Mouse (Mus musculus) gastrocnemius, postnatal 14 days (tissue): Measurements from ENCODE around the gene Cyp2u1. TPM values are rescaled to one million over a fixed set of nuclear protein-coding genes. Genes with fewer than 3 reads are reported as not detected.

ENCODE experiments used
- DNase-seq: peaks from one replicate; pipeline ENCODE4 v3.0.0; 2021; ENCODE audit warnings: mixed read lengths
- intact Hi-C: fragments of 180-260 bp; cut with DNase I; formaldehyde crosslinking; loops from one replicate; pipeline ENCODE4 v1.15.1; 2025; ENCODE audit warnings: low total_unique reads
- total RNA-seq, 2 experiments: library from RNA; stranded (reverse); gene quantifications; 2 replicates each; pipeline ENCODE4 v1.2.3; 2021

Gene Cyp2u1
- total RNA-seq, 2 experiments from 2014 or later = 5.6 to 6.3 TPM

DNA sequence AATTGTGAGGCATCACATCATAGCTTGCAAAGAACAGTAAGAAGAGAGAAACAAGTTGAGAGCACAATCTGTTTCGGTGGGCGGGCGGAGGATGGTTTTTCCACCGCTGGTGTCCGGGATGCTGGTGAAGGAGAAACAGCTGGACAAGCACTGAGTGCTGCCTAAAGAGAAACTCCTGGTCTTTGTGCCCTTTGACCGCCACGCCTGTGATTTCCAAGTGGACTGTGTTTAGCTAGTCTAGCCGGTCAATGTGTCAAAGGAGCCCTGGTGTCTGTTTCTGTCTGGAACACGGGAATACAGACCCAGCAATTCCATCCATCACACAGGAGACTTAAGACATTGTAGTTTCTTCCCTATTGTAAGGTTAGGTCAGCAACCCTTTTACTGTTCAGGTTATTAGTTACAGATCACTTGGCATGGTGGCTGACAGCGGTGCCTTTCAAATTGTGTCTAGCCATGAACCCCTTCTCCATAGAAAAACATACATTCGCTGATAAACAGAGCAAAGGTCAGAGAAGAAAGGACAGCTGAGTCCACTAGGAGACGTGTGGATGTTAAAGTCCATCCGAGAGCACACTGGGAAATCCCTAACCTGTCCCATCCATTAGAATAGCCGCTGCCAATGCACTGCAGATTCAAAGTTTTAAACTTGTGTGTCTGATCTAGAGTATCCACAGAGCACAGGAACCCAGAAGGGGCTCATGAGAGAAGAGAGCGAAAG is 39.1 kb downstream of the Cyp2u1 start:
- DNase-seq = no peak
- intact Hi-C loops = no loop called here

DNA sequence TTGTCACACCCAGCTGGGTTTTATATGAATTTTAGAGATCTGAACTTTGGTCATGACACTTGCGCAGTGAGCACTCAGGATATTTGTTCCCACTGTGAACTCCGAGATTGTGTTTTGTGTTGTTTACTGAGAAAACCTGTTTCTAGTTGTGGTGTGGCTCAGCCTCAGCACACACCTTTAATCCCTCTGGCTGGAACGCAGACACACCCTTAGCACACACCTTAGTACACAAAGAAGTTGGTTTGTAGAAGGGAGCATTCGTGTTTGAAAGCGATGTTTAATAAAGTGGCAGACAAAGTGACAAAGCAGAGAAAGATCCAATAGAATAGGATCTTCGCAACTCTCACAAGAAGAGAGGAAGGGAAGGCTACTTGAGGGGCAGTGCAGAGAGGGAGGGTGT is 42.6 kb downstream of the Cyp2u1 start:
- DNase-seq = no peak
- intact Hi-C loops = no loop called here

DNA sequence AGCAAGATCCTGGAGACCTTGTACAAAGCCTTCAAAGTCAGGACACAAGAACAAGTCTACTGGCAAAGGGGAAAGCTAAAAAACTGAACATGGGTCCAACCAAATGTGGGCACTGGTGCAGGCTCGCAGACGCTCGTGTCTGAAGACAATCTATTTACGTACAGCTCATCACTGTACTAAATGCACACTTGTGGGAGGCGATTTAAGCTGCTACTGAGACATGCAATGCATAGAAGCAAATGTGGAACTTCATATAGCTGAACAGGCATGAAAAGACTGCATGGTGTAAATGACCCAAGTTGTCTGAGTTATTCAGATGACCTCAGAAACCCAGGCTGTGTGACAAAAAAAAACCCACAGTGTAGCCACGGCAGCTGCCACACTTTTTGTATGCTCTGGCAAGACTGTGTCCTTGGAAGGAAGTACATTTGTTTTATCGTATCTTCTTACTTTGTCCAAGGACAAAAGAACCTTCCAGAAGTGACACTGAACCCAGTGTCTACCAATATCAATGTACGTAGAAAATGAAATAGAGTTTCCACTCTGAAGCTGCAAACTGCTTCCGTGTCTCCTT is 43.5 kb downstream of the Cyp2u1 start:
- no peak for DNase-seq
- intact Hi-C loops = no loop called here

DNA sequence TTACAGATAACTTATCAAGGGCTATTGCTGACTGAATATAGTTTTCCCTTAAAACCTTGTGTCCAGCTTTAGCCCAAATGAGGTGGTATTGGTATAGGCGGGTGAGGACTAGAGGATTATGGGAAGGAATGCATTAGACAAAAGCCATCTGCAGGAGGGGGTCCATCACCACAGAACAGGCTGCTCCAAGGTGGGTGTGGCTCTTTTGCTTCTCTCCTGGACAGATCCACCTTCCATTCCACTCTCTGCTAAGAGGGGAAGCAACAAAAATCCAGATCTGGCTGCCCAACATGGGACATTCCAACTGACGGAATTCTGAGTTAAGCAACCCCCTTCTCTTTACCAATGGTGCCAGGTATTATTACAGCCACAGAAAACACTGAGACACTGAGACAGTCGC is 44.1 kb downstream of the Cyp2u1 start:
- intact Hi-C loops = no loop called here
- no peak for DNase-seq

DNA sequence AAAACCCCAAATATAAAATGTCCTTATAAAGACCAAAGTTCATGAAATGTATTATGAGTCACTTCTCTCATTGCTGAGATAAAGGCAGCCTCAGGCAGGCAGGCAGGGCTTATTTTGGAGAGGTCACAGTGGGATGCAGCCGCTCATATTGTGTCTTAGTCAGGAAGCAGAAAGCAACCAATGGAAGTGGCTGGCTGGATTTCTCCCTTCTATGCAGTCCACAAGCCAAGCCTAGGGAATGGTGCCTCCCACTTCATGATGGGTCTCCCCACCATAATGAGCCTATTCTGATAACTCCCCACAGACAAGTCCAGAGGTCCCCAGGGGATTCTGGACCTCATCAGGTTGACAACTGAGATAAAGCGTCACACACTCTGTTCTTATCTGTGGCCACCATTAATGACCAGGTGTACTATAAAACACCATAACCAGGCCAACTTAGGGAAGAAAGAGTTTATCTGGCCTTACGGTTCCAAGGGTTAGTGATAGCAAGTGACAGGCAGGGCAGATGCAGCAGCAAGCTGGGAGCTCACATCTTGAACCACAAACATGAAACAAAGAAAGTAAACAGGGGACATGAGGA is 47.5 kb downstream of the Cyp2u1 start:
- intact Hi-C loops = no loop called here
- no peak for DNase-seq

DNA sequence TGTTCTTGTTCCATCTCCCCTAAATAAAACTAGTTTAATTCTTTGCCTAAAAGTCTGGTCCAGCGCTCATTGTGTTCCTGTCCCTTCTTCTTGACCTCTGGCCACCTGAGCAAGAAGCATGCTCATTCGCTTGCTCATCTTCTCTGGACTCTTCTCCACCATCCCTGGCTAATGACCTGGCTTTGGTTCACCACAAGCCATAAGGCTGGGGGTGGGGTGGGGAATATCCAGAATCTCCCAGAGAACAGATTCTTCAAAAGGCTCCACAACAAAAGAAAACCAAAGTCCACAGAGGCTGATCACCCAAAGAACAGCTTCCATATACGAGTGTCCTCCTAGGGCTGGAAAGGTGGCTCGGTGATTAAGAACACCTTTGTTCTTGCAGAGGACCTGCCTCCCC is 48.0 kb downstream of the Cyp2u1 start:
- intact Hi-C loops = no loop called here
- no peak for DNase-seq

DNA sequence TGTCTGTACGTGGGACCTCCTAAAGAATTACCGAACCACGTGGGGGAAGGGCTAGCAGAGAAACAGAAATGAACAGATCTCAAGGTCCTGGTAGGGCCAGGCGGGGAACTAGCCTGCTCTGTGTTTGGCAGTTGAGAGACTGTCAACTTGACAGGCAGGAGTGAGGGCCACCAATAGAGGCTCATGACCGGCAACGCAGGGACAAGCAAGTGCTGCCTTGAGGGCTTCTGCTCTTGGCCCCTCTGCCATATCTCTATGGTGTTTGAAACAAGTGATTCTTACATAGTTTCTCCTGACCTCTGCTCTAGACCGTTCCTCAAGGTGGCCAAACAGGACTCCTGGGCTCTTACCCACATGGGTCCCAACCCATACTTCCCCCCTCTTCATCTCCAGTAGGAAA is 51.4 kb downstream of the Cyp2u1 start:
- no peak for DNase-seq
- intact Hi-C loops = no loop called here

DNA sequence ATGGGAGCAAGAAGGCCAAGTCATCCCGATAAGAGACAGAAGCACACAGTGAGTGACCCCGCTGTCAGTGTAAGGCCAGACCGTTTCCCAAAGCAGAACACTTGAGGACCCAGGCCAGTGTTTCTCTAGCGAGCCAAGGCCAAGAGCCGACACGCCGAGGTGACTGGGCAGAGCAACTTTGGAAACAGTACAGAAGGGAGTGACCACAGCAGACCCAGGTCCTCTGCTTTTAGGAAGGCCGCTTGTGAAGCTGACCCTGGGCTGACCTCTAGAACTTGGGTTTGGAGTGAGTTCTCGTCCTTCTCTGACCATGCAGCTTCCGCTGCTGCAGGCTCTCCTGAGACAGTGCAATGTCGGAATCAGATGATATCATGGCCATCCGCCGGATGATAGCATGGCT is 52.0 kb downstream of the Cyp2u1 start:
- intact Hi-C loops = no loop called here

DNA sequence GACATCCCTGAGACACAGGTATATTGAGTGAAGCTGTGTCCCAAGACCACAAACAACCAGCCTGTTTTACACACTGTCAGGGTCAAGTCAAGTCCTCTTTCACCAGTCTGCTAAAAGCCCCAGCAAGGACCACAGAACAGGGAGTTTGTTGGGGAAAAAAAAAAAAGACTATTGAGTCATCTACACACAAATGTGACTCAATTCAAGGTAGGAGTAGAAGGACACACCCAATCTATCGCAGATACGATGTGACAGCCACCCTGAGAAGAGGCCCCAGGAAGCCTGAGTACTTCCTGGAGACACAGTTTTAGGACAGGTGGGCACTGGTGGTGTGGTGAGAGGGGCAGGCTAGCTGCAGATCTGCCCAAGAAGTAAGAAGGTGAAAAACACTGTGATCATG is 52.7 kb downstream of the Cyp2u1 start:
- intact Hi-C loops = no loop called here
- DNase-seq = no peak

More for the DNA sequence above, 52.0 kb downstream of the Cyp2u1 start:
- no peak for DNase-seq

DNA sequence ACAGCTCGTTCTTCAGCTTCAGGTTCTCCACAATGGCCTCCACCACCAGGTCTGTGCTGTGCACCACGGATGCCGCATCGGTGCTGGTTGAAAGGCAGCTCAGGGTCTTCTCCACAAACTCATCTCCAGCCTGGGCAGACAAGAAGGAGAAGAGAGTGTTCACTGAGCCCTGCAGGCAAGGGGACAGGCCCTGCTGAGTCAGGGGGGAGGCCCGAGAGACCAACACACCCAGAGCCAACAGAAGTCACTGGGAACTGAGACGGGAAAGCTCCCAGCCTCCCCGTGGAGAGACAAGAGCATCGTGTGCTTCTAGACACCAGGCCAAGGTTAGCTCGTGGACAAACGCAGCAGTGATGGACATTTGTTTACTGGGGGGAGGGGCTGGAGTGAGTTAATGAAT is 54.6 kb downstream of the Cyp2u1 start:
- intact Hi-C loops = no loop called here
- DNase-seq = no peak

DNA sequence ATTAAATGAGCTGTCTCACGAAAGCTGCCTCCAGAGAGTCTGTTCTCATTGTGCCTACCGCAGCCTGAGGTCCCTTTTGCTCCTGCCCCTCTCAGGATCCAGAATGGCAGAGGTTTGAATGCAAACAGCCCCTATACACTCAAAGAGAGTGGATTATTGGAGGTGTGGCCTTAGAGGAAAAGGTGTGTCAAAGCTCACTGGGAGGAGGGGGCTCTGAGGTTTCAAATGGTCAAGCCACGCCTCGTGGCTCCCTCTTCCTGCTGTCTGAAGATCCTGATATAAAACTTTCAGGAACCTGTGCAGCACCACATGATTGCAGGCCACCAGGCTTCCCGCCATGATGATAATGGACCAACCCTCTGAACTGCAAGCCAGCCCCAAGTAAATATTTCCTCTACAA is 55.2 kb downstream of the Cyp2u1 start:
- intact Hi-C loops = no loop called here
- DNase-seq = no peak

DNA sequence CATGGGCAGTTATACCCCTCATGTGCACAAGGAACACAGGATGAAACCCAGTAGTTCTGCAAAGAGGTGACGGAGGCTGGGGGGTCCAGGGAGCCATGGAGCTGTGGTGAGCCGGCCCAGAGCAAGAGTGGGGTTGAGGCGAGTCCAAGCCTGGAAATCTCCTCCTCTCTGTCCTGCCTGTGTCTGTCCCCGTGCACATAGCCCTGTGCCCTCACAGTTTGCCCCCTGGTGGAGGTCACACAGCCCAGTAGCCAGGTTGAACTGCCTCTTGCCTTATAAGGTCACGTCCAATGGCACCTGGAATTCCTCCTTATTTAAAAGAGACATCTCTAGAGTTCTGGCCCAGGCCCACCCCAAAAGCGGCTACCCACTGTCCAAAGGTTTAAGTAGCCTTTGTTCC is 55.6 kb downstream of the Cyp2u1 start:
- intact Hi-C loops = no loop called here
- DNase-seq = no peak

DNA sequence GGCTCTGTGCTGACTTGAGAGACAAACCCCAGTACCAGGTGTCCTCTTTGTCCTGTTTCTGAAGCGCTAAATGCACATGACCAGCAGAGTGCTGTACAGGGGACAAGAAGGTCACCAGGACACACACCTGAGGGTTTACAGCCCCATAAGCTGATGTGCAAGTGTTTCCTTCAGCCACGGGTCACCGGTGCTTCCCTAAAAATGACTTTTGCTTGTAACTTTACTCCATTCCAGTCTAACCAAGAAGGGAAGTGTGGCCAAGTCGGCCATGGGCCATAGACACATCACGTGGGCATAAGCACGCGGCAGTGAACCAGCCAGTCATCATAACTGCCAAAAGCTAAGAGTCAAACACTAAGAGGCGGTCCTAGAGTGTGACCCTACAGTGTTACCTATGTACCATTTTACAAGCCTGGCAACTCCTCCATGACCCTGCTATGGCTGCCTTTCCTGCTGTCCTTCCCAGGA is 56.4 kb downstream of the Cyp2u1 start:
- no peak for DNase-seq
- intact Hi-C loops = no loop called here

DNA sequence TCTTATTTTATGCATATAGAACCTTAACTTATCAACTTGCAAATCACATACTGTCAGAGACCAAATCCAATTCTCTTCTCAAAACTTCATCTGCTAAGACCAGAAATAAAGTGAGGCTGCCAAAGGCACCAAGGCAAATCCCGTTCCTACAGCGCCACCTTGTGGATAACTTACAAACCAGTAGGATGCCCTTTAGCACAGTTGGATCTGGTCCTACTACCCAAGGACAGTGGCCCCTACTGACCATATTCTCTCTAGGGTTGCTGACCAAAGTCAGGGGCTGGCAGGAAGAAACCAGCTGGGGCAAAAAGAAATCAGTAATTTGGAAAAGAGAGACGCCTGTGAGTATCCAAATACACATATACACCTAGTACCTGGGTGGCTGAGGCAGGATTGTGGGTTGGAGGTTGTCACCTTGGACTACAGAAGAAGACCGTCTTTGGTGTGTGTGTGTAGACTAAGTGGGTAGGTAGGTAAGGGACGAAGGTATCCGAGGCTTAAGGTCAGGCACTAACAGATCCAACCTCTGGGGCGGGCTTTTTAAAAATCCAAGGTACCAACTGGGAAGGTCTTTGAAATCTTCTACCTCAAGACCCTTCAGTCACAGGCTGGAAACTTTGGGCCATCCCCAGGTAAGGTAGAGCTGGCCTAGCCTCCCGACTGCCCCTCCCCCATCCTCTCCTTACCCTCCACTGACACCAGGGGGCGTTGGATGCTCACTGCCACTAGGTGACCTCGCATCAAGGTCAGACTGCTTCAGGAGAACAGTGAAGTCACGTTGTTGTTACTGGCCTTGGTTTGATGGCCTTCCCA is 57.1 kb downstream of the Cyp2u1 start:
- intact Hi-C loops = no loop called here
- peak; percentile 46 for DNase-seq

Other genes starting within 250 kb of the Cyp2u1 start
- under 1 TPM; 0.16 to 0.41 TPM for gene Lef1, start 192.8 kb downstream of the Cyp2u1 start, total RNA-seq
- gene Hadh, start 31.1 kb downstream of the Cyp2u1 start, total RNA-seq = 100 to 1,000 TPM; 182 to 238 TPM
- gene Sgms2, start 188.2 kb upstream of the Cyp2u1 start, total RNA-seq = 1 to 10 TPM; 3.8 to 5.4 TPM